Mouse (Mus musculus) megakaryocyte progenitor cell, adult 5-6 weeks (primary cell): ENCODE measurements at regions not wholly inside any gene's neighbourhood (a gene's known extent, or its start where the extent isn't known, plus 50 kb on each side); places are given as distances from the start of the nearest gene placed in this dataset.

Experiments
- ATAC-seq: replicated peaks from 2 replicates; pipeline ENCODE4 v1.8.0; 2016; ENCODE audit warnings: mild to moderate bottlenecking, moderate TSS enrichment, inconsistent platforms; ENCODE audit not compliant: poor library complexity

DNA sequence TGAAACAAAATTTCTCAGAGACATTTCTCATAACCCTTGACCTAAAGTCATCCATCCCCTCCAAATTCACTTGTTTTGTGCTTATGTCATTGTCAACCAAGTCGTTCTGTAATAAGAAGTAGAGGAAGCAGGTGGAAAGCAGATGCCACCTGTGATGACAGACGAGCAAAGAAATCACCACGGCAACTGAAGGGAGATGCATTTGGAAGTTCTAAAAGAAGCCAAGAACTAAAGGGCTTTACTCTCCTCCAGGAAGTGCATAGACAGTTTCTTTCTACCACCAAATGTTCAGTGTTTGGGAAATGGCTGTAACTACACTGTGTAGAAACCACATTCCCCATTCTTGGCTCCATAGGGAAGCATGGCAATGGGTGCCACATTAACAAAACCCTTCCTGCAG, 317.4 kb downstream of the Gm10184 start:
- ATAC-seq, result no peak

DNA sequence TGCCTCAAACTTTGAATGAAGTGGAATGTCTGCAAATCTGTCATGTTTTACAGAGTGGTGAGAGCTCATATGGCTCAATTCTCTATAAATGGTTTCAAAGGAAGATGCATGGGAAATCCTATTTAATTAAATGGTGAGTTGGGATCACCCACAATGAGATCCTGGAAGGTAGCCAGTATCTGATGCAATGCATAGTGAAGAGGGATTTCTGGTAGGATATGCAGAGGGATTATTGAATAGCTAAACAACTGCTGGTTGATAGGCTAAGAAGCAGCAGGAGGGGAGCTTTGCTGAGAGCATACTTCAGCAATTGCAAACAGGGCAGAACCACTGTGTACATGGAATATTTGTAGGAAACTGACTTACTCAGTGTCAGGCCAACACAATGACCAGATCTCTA, 350.7 kb downstream of the Gm10184 start:
- ATAC-seq, result no peak

DNA sequence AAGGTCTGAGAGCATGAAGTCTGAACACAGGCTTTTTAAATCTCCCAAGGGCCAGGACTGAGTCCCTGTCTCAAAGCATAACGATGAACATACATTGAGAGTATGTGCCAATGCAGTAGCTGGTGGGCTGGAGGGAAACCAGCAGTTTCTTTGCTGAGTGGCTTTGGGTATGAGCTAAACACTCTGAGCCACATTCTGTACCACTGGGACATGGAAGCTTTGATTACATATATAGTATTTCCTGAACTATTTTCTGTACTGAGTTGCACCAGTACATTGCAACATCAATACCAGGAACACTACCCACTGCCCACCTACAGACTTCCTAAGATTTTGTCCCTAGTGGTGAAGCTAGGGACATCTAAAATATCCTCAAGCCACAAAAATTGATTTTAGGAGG, 354.3 kb upstream of the Fshr start:
- no peak for ATAC-seq

DNA sequence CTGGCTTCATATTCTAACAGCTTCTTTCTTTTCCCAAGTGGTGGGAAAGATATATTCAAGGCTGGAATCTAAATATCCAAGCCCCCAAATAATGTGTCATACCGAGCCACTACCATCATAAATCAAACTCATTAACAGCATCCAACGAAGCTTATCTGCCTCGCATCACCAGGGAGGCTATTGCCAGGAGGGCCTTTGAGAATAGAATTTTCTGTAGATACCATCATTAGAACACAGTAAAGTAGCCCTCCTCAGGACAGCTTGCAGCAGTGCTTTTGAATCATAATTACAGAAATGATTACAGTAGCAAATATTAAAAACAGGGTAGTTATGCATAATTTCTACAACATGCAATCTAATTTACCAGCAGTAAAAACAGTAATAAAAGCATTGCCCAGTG, 353.1 kb upstream of the Fshr start:
- no peak for ATAC-seq

DNA sequence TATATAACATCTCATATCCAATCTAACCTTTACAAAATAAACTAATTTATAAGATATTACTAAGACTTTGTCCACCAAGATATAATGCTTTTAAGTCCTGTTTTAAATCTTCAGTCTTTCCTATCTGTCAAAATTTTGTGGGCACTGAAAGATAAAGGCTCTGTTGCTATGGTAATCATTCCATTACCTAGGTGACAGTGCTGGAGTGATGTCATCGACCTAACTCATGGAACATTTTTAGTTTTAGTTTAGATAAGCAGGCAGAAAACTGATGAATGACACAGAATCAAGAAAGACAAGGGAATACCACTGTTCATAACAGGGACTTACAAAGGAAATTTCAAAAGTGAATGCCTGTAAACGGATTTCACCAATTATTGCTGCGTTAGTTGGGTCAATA, 350.3 kb upstream of the Fshr start:
- no peak for ATAC-seq

DNA sequence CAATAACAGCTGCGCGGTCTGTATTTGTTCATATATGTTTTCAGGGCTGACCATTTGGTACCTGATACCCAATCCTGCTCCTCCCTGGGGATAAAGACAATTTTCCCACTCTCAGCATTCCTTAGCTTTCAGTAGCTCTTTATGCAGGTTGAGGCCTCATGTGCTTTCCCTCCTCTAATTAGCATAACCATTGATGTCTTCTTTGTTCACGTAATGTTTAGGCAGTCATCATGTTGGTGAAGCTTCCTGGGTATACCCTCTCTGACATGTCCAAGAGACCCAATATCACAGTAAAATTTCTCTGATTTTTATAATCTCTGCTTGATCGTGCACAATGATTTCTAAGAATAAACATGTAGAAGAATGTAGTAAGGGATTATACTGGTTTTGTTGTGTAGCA, 321.4 kb upstream of the Fshr start:
- ATAC-seq, result no peak

DNA sequence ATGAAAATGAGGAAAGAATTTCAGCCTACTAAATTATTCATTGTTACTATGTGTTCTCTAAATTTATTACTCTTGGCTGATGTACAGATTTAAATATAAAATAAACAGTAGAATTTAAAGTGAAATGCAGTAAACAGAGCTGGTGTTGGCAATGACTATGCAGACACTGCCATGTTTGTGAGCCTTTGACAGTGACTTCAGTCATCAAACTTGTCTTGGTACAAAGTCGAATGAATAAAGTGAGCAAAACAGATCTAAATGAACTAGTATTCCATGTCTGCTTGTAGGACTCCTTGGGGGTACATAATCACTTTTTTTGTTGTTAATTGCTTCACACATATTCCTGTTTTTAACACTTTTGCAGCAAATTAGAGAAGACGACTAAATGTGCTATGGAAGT, 318.9 kb upstream of the Fshr start:
- no peak for ATAC-seq

DNA sequence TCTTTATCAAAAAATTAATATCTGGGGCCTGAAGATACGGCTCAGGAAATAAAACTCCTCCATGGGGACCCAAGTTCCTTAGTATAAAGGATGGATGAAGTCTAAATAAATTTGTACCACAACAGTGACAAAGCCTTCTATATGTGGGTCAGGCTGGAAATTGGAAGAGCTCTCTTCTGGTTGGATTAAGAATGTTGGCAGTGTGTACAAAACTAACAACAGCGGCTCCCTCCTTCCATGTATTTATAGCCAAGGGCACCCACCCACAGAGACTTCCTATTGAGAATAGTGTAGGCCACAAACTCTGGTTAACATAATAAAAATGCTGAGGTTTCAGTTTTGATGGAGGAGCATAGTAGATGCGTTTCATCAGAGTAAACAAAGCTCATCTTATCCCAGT, 304.8 kb upstream of the Fshr start:
- ATAC-seq, result no peak

DNA sequence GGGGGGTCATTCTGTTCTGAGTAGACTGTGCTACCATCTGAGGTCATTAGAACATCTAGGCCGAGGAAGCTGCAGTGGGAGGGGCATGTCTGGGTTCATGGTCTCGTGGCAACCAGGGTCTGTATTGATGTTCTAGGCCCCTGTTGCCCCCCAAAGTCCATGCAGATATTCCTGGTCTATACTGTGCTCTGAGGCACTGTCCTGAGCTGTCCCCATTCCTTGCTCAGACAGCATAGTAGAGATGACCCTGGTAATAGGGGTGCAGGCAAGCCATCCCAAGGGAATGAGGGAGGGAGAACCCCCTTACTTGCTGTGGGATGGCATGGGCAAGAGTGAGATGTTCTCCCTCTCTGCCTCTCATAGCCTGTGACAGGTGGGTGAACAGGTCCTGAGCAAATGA, 293.1 kb upstream of the Fshr start:
- no peak for ATAC-seq

DNA sequence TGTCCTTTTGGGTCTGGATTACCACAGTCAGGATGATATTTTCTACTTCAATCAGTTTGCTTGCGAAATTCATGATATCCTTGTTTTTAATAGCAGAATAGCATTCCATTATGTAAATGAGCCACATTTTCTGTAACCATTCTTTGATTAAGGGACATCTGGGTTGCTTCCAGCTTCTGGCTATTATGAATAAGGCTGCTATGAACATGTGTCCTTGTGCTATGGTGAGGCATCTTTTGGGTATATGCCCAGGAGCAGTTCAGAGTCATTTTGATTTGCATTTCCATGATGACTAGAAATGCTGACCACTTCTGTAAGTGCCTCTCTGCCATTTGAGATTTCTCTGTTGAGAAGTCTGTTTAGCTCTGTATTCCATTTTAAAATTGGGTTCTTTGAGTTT, 266.0 kb upstream of the Fshr start:
- no peak for ATAC-seq

DNA sequence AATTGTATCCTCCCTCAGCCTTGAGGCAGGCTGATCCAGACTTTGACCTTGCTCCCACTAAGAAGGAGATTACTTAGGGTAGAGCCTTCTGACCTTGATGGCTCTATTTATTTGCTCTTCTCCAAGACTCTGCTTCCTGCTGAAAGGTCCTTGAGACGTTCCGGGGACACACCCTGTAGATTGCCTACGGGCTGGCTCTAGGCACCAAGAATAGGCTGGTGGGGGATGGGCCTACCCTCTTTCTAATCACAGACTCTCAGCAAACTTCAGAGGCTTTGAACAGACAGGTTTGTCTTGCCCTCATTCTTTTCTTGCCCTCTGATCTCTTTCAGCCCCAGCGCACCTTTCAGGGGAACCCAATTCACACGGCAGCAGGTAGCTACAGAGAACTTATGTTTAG, 265.4 kb upstream of the Fshr start:
- no peak for ATAC-seq

DNA sequence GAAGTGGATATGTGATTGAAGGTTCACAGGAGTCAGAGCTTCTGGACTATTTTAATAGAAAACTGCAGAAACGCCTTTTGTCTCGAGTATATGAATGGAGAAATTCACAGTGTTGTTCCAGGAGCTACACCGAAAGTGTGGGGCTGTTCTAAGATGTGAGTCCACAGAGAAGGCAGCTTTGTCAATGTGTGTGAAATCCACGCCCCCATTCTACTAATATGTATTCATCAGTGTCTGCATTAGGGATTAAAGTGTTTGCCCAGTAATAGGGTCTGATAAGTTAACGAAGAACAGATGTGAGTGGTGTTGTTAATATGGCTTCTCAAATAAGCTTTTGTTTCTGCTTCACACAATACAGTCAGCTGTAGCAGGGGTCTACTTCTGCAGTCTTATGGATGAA, 260.0 kb upstream of the Fshr start:
- no peak for ATAC-seq

DNA sequence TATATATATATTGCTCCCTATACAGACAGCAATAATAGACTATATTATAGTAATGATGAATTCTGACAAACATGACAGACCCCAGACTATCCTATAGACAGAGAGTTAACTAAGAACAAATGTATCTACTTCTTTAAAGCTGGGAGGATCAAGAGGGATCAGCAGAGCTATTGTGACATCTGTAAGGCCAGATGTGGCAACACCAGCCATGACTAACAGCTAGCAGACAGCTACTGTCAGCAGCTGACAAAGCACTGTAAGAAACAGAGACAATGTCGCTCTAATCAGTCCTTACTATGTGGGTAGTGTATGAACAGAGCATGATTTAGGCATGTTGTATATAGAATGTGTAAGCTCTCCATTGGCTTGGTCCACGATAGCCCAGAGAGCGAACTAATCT, 253.8 kb upstream of the Fshr start:
- peak; percentile 73 for ATAC-seq

DNA sequence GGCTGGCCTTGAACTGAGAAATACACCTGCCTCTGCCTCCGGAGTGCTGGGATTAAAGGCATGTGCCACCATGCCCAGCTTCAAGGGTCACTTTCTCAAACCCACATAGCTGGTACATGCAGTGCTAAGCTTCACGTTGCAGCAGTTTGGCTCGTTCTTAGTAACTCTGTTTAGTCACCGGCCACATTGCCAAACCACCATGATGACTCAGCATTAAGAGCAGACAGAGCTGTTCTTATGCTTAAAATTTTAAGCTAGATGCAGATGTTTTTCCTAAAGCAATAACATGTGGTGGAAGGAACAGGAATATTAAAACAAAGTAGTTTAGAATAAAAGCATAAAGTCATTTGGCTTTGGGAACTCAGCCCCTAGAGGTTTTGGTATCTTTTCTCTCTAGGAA, 250.2 kb upstream of the Fshr start:
- ATAC-seq, result peak; percentile 96

DNA sequence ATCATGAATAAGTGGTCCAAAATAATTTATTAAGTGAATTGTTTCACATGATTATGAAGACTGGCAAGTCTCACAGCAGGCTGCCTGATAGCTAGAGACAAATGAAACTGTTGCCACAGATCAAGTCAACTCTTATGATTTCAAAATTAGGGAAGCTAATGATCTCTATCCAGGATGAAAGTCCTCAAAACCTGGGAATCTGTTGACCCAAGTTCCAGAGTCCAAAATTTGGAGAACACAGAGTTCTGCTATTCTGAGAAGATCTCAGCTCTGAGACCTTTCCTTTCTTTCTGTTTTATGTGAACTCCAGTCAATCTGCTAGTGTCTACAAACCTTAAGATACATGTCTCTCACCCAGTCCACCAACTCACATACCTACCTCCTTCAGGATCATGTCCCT, 248.9 kb upstream of the Fshr start:
- ATAC-seq, result no peak

DNA sequence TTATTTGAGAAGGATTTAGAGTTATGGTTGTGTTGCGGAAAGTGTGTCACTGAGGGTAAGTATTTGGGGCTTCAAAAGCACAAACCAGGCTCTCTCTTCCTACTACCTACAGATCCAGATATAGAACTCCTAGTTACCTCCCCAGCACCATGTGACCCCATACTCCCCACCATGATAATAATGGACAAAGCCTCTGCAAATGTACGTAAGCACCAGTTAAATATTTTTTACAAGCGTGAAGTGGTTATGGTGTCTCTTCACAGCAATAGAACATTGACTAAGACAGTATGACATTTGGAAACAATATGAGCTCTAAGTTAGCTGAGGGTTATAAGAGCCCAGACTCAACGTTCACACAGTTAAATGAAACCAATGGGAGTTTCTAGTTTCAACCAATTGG, 233.8 kb upstream of the Fshr start:
- ATAC-seq, result no peak

DNA sequence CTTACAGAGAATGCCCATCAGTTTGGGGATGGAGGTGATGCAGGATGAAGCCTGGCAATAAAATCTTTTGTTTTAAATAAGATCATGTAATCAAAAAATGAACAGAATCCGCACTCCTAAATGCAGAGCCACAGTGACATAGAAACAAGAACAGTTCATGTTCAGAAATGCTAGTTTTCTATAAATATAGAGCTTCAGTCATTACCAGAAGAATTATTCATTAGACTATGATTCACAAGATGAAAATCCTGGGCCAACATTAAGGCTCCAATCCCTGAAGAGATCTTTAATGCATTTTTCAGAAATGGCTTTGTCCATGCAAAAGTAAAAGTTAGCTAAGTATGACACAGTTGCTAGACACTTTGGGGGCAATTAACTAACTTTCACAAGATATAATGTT, 209.6 kb upstream of the Fshr start:
- no peak for ATAC-seq

DNA sequence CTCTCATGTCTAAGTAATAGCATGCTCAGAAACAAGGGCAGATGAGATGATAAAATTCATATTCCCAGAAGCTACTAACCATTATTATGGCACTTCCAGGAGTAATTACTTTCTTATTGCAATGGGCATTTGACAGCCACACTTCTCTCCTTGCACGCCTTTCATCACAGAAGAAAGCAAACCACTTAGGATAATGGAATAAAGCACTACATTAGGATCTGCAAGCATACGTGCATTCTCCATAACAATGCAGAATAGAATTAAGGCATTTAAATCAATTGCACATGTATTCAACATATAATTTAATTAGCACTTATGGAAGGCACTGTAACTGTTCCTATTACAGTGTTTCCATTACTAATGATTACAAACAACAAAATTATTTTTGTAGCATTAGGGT, 205.1 kb upstream of the Fshr start:
- no peak for ATAC-seq

DNA sequence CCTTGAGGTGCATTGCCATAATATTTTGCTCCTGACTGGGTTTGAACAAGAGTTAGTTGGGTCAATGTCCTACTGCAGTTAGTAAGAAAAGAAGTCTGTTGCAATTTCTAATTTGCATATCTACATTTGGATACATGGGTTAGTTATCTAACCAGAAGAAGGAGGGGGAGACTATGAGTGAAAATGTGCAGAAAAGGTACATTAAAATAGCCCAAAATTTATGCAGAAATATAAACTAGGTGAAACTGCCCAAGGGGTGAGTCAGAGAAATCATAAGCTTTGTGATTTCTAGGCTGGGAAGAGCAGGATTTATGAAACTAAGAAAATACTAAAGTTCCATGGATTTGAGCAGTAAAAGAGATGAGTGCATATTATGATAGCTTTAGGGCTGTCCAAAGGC, 156.8 kb upstream of the Fshr start:
- ATAC-seq, result no peak

DNA sequence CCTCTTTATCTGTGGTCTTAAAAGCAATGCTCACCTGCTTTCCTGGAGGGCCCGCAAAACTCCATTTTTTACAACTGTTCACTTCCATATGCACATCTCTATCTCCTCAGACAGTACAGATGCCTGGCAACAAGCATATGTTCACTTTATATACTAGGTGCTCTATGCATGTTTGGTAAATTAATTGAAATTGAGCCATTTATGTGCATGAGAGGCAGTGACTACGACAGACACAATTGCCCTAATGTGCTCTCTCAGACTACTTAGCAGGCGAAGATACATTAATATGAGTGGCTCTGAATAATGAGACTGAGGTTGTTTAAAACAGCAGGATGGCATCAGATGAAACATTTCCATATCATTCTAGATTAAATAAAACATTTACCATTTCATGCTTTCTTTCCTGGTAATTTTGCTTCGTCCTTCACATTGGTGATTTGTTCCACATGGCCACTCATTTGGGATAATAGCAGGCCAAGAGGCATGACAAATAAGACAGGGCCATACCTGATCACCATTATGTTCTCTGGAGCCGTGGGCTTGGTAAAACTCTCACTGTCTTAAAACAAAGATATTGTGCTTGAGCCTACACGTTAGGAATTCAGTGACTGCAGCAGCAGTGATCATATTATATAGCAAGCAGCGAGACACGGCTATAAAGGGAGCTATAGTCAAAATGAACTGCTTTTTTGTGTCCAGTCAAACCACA, 140.2 kb upstream of the Fshr start:
- ATAC-seq, result no peak

DNA sequence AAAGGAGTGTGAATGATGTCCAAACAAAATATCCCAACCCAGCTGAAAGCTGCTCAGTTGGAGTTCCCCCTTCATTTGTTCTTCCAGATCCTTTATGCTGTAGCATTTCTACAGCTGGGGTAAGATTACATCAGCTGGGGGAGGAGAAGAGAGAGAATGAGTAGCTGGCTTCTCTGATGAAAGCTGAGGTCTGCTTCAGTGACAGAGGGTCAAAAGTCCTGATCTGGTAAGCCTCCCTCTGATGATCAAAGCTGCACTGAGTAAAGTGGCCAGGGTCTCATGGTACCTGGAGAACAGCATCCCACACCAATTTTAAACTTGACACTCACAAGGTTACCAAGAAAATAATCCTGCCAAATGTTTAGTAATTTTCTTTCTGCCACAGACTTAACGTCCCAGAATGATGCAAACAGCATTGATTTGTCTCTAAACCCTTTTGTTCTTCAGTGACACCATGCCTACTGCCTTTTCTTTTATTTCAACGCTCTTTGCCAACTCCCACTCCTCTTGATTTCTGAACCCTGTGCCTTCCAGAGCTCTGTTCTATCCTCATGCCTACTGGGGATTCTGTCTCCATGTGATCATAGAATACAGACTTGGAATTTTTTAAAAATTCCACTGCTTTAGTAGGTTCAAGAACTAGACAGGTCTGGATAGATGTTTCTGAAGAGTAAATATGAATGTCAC, 119.3 kb upstream of the Fshr start:
- no peak for ATAC-seq

DNA sequence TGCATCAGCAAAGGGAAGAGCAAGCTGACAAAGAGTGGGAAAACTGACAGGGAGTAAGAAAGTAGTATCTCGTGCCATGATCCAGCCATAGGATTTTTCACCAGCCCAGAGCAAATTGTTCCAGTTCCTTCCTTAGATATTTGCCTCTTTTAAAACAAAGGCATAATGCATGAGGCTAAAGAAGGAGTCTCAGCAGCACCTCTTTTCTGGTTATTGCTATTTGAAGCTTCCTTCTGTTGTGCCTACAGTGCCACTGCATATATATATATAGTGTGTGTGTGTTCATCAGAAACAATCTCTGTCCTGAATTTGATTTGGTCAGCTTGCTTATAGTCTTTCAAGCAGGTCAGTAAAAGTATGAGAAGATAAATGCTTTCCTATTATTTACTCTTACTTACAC, 117.9 kb upstream of the Fshr start:
- ATAC-seq, result no peak

DNA sequence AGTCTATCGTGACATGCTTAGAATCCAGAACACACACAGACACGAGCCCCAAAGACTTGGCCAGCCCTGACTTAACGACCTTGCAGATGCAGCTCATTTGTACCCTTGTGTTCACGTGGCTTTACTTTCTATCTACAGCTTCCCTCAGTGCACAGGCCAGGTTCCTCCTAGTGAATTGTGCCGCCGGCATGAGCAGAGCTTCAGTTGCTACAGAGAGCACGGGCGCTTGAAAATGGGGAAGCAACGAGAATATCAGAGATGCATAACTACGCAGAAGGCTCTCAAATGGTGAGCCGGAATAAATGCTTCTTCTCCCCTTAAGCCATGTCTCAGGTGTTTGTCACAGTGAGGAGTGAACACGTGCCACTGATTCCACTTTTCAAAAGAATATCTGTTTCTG, 110.7 kb upstream of the Fshr start:
- ATAC-seq, result peak; percentile 71
